Mouse (Mus musculus) stomach, postnatal 0 days (tissue): ENCODE results near the gene Sike1. TPM values are rescaled to one million over a fixed set of nuclear protein-coding genes. Genes with fewer than 3 reads are reported as not detected.

Experiments used
- ATAC-seq: fragments of 200-750 bp; cut with Nextera tagmentation; 2 replicates; pipeline ENCODE4 v1.8.0; 2017; ENCODE audit not compliant: low FRiP score, low TSS enrichment
- DNase-seq: peaks from one replicate; pipeline ENCODE4 v3.0.0-alpha.2; 2016; ENCODE audit warnings: low spot score
- H3K27ac ChIP-seq: fragments of 300-500 bp; sonication (generic); replicated peaks from 2 replicates; pipeline ENCODE4 v1.5.1; 2014; ENCODE audit warnings: mild to moderate bottlenecking, control low read depth
- H3K27me3 ChIP-seq: fragments of 300-500 bp; sonication (generic); 2 replicates; pipeline ENCODE4 v1.6.1; 2014; ENCODE audit warnings: low read length; ENCODE audit not compliant: control insufficient read depth, insufficient read depth
- H3K36me3 ChIP-seq: fragments of 300-500 bp; sonication (generic); 2 replicates; pipeline ENCODE4 v1.6.1; 2014; ENCODE audit warnings: low read length, mixed read lengths; ENCODE audit not compliant: control insufficient read depth, insufficient read depth
- H3K4me1 ChIP-seq: fragments of 300-500 bp; sonication (generic); replicated peaks from 2 replicates; pipeline ENCODE4 v1.6.1; 2014; ENCODE audit warnings: antibody characterized with exemption; ENCODE audit not compliant: control insufficient read depth, insufficient read depth
- H3K4me2 ChIP-seq: fragments of 300-500 bp; sonication (generic); replicated peaks from 2 replicates; pipeline ENCODE4 v1.6.1; 2014; ENCODE audit warnings: low read depth, mild to moderate bottlenecking, control low read depth, moderate library complexity
- H3K4me3 ChIP-seq: fragments of 300-500 bp; sonication (generic); 2 replicates; pipeline ENCODE4 v1.5.1; 2014; ENCODE audit warnings: low read depth, low read length, control low read depth
- H3K9ac ChIP-seq: fragments of 300-500 bp; sonication (generic); 2 replicates; pipeline ENCODE4 v1.6.1; 2014; ENCODE audit warnings: mild to moderate bottlenecking, low read length, control low read depth, mixed read lengths
- H3K9me3 ChIP-seq: fragments of 300-500 bp; sonication (generic); 2 replicates; pipeline ENCODE4 v1.6.1; 2016; ENCODE audit warnings: low read length; ENCODE audit not compliant: control insufficient read depth
- CTCF ChIP-seq: IDR thresholded peaks from 2 replicates; pipeline ENCODE4 v1.5.1; 2016; ENCODE audit warnings: antibody characterized with exemption, low read depth, mild to moderate bottlenecking, moderate library complexity
- EP300 ChIP-seq: optimal IDR thresholded peaks from 2 replicates; pipeline ENCODE3; 2016; ENCODE audit warnings: antibody characterized with exemption
- WGBS: fragments of 180-500 bp; shearing (Covaris S2); extraction: QIAGEN DNeasy Blood & Tissue Kit; methylation state at CpG from one replicate; pipeline ENCODE4 v1.1.7; 2014; 5-methylcytosine and 5-hydroxymethylcytosine counted together
- polyA plus RNA-seq: library from polyadenylated mRNA; unstranded; fragments of >200 nt; fragmentation: Nextera tagmentation; extraction: Ambion mirVana; gene quantifications from 2 replicates; pipeline ENCODE4 v1.2.1, GENCODE M21; 2015

The Sike1 gene
- polyA plus RNA-seq, 1 experiment from 2014 or later = 45.2 TPM

DNA sequence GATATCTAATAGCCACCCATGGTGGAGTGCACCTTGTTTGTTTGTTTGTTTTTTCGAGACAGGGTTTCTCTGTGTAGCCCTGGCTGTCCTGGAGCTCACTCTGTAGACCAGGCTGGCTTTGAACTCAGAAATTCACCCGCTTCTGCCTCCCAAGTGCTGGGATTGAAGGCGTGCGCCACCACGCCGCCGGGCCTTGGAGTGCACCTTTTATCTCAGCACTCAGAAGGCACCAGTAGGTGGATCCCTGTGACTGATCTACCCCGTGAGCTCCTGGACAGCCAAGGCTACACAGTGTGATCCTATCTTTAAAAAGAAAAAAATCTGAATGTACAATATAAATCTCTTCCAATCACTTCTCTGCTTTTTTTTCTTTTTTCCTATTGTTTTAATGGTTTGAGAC is 4.5 kb upstream of the Sike1 start:
- WGBS = 70% methylated on average over 8 of the region's 8 CpGs

DNA sequence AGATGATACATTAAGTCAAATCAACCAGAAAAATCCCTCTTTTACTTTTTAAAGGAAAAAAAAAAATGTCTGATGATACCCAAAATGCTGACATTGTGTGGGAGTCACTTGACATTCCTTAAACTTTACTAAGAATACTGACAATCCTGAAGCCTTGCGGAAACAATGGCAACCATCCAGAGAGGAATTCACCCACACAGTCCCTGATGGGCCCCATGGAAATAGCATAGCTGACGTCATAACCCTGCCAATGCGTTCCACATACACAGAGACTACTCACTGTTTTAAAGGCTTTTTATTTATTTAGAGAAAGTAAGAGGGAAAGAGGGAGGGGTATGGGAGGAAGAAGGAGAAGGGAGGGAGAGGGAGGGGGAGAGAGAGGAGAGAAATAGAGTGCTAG is 2.6 kb upstream of the Sike1 start:
- Histone ChIP-seq H3K4me3 (no peak overlapping the region), H3K4me2 (no peak overlapping the region), H3K36me3 (no peaks in the 10 kb centered on the region), H3K9me3 (no peaks in the 10 kb centered on the region), H3K27ac (no peak overlapping the region), H3K4me1 (0 out of 2 replicates have a peak, but pooled peaks cover 2% of the 10 kb centered on the region), H3K9ac (no peak overlapping the region), H3K27me3 (no peaks in the 10 kb centered on the region)
- DNase-seq (no peak), ATAC-seq (no peak)
- WGBS = 15% methylated on average over 3 of the region's 3 CpGs
- TF ChIP-seq EP300 (no peak), CTCF (no peak)

More for the DNA sequence above, 4.5 kb upstream of the Sike1 start:
- TF ChIP-seq EP300 (no peak), CTCF (no peak)
- H3K9me3 ChIP-seq = no peaks in the 10 kb centered on the region
- DNase-seq (no peak), ATAC-seq (no peak)
- H3K4me2 ChIP-seq = no peak overlapping the region
- H3K36me3 ChIP-seq = no peaks in the 10 kb centered on the region
- H3K9ac ChIP-seq = no peak overlapping the region
- 0 out of 2 replicates have a peak, but pooled peaks cover 2% of the 10 kb centered on the region for H3K4me1 ChIP-seq
- no peaks in the 10 kb centered on the region for H3K27me3 ChIP-seq
- no peak overlapping the region for H3K4me3 ChIP-seq
- no peak overlapping the region for H3K27ac ChIP-seq

DNA sequence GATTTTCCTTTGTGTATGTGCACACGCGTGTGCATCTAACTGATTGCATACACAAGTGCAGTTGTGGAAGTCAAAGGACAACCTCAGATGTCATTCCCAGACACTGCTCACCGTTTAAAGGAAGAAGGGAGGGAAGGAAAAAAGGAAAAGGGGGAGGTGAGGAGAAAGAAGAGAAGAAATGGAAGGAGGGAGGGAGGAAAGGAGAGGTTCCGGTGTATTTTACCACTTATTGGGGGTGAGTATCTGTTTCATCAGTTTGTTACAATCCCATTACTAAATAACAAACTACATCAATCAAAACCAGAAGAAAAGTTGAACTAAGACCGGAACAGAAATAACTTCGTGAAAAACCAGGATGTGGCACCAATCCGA is 289 bp upstream of the Sike1 start:
- Histone ChIP-seq H3K4me3 (peak overlapping the region; percentile 73), H3K27me3 (no peaks in the 10 kb centered on the region), H3K4me1 (0 out of 2 replicates have a peak, but pooled peaks cover 2% of the 10 kb centered on the region), H3K4me2 (peak overlapping the region; percentile 64), H3K9ac (peak overlapping the region; percentile 78), H3K27ac (peak overlapping the region; percentile 95), H3K36me3 (peaks cover 12% of the 10 kb centered on the region), H3K9me3 (no peaks in the 10 kb centered on the region)
- 38% methylated on average over 7 of the region's 7 CpGs for WGBS
- no peak for TF ChIP-seq EP300
- TF ChIP-seq CTCF = no peak
- ATAC-seq (no peak; the same call in 1 of the 2 replicates), DNase-seq (no peak)

DNA sequence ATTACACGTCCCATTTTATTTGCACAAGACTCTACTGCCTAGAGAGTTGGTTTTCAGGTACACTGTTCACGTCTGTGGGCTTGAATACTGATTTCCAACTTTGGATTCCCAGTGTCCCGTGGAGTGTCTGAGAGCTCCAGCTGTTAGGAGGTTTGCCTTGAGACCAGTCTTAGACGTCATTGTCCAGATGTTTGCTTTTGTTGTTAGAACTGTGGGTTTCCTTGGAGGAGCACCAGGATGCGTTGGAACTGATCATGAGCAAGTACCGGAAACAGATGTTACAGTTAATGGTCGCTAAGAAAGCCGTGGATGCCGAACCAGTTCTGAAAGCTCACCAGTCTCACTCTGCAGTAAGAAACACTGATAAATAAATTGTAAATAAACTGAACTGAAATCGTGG is 1.5 kb downstream of the Sike1 start:
- ATAC-seq = no peak
- H3K27ac ChIP-seq = no peak overlapping the region
- H3K9me3 ChIP-seq = no peaks in the 10 kb centered on the region
- H3K4me2 ChIP-seq = no peak overlapping the region
- peaks cover 19% of the 10 kb centered on the region for H3K36me3 ChIP-seq
- DNase-seq = no peak
- 62% methylated on average over 10 of the region's 10 CpGs for WGBS
- H3K9ac ChIP-seq = no peak overlapping the region
- H3K27me3 ChIP-seq = no peaks in the 10 kb centered on the region
- H3K4me3 ChIP-seq = no peak overlapping the region
- TF ChIP-seq CTCF (no peak), EP300 (no peak)
- 0 out of 2 replicates have a peak, but pooled peaks cover 2% of the 10 kb centered on the region for H3K4me1 ChIP-seq

DNA sequence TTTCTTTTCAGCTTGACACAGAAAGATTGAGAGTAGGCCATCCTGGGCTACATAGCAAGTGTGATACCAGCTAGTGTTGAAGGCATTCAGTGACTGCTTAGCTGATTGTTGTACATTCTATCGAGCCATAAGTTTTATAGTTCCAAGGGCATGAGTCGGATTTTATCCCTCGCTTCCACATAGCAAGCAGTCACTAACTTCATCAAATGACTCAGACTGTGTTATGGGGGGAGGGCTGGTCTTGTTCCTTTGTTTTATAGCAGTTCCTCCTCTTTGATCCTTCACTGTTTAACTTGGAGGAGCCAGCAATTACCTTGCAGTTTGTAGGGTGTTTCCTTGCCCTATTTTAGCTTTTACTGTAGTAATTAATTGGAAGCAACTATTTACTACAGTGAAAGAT is 2.1 kb downstream of the Sike1 start:
- Histone ChIP-seq H3K4me2 (no peak overlapping the region), H3K9ac (no peak overlapping the region), H3K27me3 (no peaks in the 10 kb centered on the region), H3K4me1 (0 out of 2 replicates have a peak, but pooled peaks cover 2% of the 10 kb centered on the region), H3K36me3 (peaks cover 19% of the 10 kb centered on the region), H3K4me3 (no peak overlapping the region), H3K27ac (no peak overlapping the region), H3K9me3 (no peaks in the 10 kb centered on the region)
- DNase-seq = no peak
- TF ChIP-seq EP300 (no peak), CTCF (no peak)
- 67% methylated on average over 3 of the region's 3 CpGs for WGBS
- ATAC-seq = no peak

DNA sequence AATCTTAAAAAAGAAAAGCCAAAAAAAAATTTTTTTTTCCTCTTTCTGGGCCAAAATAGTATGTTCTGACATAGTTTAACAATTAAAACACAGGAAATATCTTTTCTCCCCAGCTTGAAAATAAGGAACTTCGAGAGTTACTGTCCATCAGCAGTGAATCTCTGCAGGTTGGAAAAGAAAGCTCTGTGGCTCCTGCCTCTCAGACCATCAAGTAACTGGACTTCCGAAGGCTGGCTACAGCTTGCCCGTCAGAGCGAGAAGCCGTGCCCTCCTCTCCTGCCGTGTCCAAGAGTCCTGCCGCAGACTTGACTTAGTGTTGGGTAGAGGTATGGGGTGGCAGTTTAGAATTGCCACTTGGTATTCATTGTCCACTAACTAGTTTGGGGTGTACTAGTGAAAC is 6.1 kb downstream of the Sike1 start:
- Histone ChIP-seq H3K27me3 (no peaks in the 10 kb centered on the region), H3K36me3 (peaks cover 23% of the 10 kb centered on the region), H3K4me3 (no peak overlapping the region), H3K9ac (no peak overlapping the region), H3K4me1 (no peaks in the 10 kb centered on the region), H3K4me2 (no peak overlapping the region), H3K27ac (no peak overlapping the region), H3K9me3 (no peaks in the 10 kb centered on the region)
- ATAC-seq = no peak
- TF ChIP-seq CTCF (no peak), EP300 (no peak)
- no peak for DNase-seq
- WGBS = 94% methylated on average over 7 of the region's 7 CpGs
